Mouse (Mus musculus): Measurements from ENCODE around the gene Pip4p1.
"Not testable (repeated sequence)": the region's sequence is repeated elsewhere in the genome, so short reads cannot be mapped to it uniquely, and the experiment has no call there.

Gene Pip4p1

DNA sequence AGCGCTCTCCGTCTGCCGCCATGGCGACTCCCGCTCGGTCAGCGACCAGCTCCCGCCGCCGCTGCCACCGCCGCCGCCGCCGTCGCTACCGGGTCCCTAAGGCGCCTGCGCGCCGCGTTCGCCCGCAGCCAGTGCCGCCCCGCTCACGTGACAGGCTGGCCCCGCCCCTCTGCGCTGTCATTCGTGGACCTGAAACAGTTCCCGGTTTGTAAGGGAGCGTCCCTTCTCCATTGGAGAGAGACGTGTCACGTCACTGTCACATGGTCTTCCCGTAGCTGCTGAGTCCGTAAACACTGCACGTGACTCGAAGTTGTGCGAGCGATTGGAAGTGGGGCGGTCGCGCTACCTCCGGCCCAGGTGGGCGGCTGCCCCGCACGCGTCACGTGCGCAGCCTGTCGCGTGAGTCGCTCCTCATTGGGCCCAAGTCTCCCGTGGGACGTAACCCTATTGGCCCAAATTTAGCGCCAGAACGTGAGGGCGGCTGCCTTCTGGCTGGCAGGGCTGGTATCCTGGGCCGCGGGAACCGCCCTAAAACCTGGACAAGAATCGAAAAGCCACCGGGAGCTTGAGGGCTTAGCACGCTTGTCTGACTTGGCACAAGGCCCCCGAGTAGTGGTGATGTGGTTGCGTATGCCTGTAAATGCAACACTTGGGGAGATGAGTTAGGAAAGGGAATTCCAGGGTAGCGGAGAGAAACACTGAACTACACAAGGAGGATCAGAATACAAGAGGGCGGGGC lies at the start of gene Pip4p1, which contains the start of gene Pnp:
Gene Pip4p1, minus strand, starts transcription at position 103 of the 739 bp plus-strand sequence.
Gene Pnp, plus strand, starts transcription at position 329 of the 739 bp plus-strand sequence.
- peak; percentile 99 for DNase-seq (ENCODE audit: low spot score in 2 of 2)

DNA sequence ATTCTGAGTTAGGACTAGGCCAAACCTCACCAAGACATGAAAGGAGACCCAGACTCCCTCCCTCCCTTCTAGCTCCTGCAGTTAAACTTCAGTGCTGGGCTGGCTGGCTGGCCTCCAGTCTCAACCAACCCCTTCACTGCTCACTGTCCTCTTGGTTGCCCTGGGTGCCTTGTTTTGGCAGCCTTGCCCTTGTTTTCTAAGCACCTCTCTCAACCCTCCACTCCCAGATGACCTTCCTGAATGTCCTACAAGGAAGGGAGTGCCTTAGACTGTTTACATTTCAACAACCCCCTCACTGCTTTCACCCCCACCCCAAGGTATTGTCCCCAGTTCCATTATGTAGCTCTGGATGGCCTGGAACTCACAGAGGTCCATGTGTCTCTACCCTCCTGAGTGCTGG lies 49.0 kb upstream of the Pip4p1 start:
- no peak for DNase-seq (ENCODE audit: low spot score in 2 of 2)

DNA sequence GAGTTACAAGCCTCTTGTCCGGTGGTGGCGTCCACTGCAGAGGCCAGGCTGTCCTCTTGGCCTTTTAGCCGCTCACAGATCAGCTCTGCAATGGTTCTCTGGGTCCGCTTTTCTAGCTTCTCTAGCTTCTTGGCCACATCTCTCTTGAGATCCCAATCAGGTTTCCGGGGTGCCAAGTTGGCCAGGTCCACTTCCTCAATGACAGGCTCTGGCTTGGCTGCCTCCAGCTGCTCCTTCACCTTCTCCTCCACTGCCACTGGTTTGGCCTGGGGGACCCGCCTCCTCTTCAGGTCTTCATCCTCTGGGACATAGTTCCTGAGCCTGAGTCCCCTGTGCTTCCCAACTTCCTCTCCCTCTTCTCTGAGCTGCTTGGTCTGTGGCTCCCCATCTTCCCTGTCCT lies 47.8 kb upstream of the Pip4p1 start:
- DNase-seq (ENCODE audit: low spot score in 2 of 2): not testable (repeated sequence)

DNA sequence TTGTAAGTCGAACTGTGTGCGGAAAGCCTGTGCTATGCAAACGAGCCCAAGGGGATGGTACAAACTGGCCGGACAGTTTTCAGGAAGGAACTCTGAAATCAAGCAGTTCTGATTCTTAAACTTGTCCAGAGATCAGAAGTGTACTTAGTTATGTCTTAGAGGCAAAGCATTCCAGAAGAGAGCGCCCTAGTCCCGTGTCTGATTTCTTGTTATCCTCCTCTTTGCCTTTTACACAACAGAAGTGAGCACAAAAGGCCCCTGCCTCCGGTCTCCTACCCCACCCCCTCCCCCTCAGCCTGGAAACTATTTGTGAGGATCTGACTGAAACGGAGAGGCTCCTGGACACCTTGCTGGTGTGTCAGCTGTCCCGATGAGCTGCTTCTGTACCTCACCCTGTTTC lies 46.0 kb upstream of the Pip4p1 start:
- no peak for DNase-seq (ENCODE audit: low spot score in 2 of 2)

DNA sequence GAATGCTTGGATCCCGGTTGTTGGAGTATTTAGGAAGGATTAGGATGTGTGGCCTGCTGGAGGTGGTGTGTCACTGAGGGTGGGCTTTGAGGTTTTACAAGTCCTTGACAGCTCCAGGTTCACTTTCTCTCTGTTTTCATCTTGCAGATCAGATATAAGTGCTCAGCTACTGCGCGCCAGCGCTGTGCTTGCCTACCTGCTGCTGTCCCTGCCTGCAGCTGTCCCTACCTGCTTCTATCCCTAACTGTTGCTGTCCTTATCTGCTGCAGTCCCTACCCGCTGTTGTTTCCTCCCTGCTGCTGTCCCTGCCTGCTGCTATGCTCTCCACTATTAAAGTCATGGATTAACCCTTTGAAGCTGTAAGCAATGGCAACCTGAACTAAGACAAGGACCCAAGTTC lies 44.3 kb upstream of the Pip4p1 start:
- DNase-seq (ENCODE audit: low spot score in 2 of 2): no peak

DNA sequence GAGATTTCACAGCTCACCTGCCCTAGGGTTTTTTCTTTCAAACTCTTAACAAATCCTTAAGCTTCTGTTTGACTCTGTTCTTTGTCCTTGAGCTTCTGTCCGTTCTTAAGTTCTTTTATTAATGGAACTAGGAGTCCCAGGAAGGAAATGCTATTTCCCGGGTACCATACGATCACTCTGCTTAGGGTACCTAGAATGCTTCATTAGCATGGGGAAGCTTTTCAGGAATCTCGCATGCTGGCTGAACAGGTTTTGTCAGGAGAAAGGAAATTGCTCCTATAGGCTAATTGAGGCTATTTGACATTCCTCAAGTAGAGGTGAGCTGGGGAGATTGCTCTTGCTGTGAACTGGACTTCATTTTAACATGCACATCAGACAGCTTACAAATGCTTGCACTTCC lies 43.0 kb upstream of the Pip4p1 start:
- DNase-seq (ENCODE audit: low spot score in 2 of 2): no peak

DNA sequence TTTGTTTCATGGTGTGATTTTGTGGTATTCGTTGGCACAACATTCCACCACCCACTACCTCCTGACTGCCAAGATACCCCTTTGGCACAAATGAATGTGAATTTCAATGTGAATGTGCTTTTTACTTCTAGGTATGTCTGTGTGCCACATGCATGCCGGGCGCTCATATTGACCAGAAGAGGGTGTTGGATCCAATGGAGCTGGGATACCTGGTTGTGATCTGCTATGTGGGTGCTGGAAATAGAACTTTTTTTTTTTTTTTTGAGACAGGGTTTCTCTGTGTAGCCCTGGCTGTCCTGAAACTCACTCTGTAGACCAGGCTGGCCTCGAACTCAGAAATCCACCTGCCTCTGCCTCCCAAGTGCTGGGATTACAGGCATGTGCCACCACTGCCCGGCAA lies 42.4 kb upstream of the Pip4p1 start:
- not testable (repeated sequence) for DNase-seq (ENCODE audit: low spot score in 2 of 2)

DNA sequence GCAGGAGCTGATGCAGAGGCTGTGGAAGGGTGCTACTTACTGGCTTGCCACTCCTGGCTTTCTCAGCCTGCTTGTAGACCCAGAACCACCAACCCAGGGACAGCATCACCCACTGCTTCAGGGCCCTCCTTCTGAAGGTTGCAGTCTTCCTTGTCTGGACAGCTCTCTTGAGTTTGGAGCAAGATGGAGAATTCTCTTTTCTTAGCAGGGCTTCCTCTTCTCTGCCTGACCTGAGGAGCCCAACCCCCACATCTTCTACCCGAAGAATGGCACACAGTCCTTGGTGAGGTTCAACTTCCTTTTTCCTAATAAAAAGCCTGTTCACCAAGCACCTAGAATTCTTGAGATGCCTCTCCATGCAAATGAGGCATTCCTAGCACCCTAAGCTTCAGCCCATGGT lies 40.2 kb upstream of the Pip4p1 start:
- no peak for DNase-seq (ENCODE audit: low spot score in 2 of 2)

DNA sequence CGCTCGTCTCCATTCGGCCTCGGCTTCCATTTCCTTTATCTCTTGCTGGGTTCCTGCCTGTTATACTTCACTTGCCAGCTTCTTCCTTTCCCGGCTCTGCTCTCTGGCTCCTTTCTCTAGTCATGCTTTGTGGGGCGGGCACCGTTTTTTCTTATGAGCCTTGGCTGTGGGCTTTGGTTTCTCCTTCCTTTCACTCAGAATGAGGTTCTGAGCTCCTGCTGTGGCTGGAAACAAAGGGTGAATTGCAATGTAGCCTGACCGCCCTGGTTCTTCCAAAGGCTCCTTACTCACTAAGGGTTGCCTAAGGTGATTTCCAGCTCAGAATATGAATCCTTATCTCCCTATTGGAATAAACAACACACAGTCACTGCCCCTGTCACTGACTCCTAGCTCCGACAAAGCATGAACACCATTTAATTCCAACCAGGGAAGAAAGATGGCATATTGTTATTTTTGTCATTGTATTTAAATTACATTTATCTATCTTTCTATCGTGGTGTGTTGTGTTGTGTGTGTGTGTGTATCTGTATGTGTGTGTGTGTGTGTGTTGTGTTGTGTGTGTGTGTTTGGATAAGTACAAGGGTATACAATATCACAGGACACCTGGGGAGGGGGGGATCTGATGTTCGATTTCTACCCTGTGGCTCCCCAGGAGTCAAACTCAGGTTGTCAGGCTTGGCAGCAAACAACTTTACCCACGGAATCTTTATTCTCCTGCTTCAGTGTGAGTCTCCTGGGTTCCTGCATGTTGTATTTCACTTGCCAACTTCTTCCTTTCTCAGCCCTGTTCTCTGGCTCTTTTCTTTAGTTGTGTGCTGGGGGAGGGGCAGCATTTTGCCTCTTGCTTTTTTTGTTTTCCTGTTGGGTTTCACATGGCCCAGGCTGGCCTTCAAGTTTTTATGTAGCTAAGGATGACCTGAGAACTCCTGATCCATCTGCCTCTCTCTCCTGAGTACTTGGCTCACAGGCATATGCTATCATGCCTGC lies 39.2 kb upstream of the Pip4p1 start:
- peak in 1 of 2 experiments; percentile 41 for DNase-seq (ENCODE audit: low spot score in 2 of 2)

DNA sequence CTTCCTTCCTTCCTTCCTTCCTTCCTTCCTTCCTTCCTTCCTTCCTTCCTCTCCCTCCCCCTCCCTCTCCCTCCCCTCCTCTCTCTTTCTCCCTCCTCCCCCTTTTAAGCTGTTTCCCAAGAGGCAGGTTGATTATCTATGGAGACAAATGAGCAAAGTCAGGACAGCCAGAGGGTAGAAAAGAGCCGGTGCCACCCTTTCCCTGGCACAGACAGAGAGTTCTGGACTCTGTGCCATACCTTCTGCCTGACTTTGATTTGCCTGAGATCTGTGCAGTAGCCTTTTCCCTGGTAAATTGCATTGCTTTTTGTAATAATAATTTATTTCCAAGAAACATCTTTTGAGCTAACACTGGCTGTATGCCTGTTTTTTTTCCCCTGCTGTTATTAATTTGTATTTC lies 38.4 kb upstream of the Pip4p1 start:
- no peak for DNase-seq (ENCODE audit: low spot score in 2 of 2)

DNA sequence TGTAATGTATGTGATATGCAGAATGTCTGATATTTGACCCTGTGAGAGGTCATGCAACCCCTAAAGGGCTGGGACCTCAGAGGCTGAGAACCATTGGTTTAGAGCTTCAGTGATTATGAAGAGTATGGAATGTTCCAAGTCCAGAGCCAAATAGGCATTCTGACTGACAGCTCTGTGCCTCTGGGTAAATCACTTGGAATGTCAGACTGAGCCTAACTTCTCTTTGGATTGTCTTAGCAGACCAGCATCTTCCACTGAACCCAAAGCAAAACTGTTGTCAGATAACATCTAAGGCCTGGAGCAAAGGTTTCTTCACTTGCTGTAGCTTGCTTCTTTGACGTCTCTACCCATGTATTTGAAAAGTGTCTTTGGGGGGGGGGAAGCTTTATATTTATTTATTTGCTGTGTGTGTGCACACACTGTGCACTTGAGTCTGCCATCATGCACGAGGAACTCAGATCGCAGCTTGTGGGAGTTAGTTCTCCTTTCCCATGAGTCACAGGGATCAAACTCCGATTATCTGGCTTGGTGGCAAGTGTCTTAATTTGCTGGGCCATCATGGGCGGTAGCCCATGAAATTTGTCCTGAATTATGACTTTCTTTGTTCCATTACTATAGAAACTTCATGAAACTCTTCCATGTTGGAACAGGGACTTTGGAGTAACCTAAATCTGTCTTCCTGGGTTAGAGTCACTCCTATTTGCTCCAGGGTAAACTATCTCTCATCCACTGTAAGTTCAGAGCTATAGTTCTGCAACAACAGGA lies 37.7 kb upstream of the Pip4p1 start:
- DNase-seq (ENCODE audit: low spot score in 2 of 2): no peak

DNA sequence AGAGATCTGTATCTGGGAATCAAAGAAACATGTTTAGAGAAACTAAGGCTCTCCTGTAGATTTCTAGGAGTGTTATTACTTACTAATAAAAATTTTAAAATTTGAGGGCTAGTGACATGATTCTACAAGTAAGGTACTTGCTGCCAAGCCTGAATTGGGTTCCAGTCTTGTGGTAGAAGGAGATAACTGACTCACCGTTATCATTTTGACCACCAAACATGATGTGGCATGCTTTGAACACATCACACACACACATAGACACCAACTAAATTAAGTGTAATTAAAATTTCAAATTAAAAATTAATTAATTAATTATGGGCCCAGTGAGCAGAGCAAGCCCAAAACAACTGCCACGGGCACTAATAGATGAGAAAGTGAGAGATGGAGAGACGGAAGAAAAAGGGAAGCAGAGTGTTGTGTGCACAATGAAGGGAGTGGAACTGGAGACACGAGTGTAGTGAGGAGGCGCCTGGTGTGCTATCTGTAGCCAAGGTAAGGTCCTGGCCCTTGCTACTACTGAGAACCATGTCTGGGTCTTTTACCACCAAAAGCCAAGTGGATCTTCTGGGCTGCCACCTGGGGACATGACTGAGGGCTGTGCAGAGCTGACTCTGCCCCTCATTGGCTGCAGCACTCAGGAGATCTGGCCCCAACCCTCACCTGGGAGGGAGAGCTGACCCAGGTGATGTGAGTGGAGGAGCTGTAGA lies 27.8 kb upstream of the Pip4p1 start:
- DNase-seq (ENCODE audit: low spot score in 2 of 2): not testable (repeated sequence)

DNA sequence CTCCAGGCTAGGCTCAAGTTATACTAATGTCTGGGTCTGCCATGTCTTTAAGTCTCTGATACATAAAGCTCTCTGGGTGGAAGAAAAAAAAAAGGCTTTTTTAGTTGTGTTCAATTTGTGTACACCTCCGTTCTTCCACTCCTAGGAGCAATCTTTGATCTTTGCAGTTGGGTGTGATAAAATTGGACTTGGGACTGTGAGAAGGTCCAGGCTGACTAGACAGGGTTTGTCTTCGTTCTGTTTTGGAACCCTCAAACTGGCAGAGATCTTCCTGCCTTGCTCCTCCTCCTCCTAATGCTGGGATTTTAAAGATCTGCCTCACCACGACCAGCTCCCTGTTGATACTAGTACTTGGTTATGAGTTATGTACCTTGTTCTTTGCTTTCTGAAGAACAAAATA lies 26.5 kb upstream of the Pip4p1 start:
- not testable (repeated sequence) for DNase-seq (ENCODE audit: low spot score in 2 of 2)

DNA sequence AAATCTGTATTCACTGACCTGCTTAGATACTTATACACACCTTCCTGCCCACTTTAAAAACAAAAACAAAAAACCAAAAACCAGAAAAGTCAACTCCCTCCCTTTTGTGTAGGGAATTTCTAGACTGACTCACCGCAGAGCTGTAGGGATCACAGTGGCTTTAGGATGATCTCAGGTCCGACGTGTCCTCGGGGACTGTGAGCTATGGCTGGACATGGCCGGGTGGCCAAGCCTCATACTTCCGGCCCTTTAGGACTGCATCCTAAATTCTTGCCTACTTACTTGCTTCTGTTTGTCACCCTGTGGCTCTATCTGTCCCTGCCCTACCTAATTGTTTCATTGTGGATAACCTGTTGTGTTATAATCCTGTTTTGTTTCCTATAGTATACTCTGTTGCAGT lies 26.1 kb upstream of the Pip4p1 start:
- not testable (repeated sequence) for DNase-seq (ENCODE audit: low spot score in 2 of 2)

DNA sequence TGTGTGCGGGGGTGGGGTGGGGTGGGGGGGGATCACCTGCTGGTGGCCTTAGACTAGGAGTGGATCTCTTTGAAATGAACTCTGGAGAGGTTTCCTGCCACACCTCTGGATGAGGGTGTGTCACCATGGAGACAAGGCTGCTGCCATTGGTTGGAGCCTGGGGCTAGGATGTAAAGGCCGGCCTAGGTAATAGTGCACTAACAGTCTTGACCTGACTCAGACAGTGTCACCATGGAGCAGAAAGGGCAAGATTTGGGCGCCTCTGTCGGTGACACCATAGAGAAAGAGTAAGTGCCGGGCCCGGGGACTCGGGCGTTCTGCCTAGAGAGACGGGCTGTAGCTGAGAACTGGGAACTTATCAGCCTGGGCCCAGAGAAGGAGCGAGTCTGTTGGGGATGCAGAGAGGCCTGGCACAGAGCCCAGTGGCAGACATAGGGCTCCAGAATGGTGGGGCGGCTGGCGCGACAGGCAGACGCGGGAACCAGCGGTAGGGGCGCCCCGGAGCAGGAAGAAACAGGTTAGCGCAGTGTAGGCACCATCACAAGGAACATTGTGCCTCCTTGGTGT lies 25.4 kb upstream of the Pip4p1 start, which contains the start of gene Pnp2:
Gene Pnp2, plus strand, starts transcription at position 51 of the 567 bp plus-strand sequence.
- peak; percentile 26 to 46 for DNase-seq (ENCODE audit: low spot score in 2 of 2)

DNA sequence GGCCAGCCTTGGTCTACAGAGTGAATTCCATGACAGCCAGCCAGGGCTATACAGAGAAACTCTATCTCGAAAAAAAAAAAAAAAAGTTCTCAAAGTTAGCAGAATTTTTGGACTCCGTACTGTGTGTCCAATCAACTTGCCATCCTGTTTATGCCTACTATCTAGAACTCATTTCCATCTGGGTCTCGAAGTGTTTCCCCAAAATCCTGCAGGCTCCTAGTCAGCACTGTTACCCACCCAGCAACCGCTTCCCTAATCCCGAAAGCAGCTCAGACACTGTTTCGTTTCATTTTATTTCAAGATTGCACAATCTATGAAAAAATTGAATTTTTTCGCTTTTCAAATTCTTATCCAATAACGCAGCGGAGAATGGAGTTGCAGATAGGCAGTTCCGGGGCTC lies 24.8 kb upstream of the Pip4p1 start:
- no peak for DNase-seq (ENCODE audit: low spot score in 2 of 2)

DNA sequence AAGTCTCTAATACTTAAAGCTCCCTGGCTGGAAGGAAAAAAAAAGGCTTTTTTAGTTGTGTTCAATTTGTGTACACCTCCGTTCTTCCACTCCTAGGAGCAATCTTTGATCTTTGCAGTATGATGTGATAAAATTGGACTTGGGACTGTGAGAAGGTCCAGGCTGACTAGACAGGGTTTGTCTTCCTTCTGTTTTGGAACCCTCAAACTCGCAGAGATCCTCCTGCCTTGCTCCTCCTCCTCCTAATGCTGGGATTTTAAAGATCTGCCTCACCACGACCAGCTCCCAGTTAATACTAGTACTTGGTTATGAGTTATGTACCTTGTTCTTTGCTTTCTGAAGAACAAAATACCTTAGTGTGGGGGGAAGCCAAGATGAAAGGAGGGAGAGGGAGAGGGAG lies 14.9 kb upstream of the Pip4p1 start:
- not testable (repeated sequence) for DNase-seq (ENCODE audit: low spot score in 2 of 2)

DNA sequence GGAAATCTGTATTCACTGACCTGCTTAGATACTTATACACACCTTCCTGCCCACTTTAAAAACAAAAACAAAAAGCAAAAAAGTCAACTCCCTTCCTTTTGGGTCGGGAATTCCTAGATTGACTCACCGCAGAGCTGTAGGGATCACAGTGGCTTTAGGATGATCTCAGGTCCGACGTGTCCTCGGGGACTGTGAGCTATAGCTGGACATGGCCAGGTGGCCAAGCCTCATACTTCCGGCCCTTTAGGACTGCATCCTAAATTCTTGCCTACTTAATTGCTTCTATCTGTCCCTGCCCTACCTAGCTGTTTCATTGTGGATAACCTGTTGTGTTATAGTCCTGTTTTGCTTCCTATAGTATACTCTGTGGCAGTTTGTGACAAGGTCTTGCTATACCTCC lies 14.4 kb upstream of the Pip4p1 start:
- DNase-seq (ENCODE audit: low spot score in 2 of 2): not testable (repeated sequence)

DNA sequence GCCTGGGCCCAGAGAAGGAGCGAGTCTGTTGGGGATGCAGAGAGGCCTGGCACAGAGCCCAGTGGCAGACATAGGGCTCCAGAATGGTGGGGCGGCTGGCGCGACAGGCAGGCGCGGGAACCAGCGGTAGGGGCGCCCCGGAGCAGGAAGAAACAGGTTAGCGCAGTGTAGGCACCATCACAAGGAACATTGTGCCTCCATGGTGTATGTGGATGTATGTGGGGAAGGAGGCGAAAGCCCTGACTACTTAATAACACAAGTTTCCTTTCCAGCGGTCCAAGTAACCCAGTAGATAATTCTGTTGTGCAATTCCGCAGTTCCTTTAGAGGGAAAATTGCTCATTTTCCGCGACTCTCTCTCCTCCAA lies 14.0 kb upstream of the Pip4p1 start:
- not testable (repeated sequence) for DNase-seq (ENCODE audit: low spot score in 2 of 2)

DNA sequence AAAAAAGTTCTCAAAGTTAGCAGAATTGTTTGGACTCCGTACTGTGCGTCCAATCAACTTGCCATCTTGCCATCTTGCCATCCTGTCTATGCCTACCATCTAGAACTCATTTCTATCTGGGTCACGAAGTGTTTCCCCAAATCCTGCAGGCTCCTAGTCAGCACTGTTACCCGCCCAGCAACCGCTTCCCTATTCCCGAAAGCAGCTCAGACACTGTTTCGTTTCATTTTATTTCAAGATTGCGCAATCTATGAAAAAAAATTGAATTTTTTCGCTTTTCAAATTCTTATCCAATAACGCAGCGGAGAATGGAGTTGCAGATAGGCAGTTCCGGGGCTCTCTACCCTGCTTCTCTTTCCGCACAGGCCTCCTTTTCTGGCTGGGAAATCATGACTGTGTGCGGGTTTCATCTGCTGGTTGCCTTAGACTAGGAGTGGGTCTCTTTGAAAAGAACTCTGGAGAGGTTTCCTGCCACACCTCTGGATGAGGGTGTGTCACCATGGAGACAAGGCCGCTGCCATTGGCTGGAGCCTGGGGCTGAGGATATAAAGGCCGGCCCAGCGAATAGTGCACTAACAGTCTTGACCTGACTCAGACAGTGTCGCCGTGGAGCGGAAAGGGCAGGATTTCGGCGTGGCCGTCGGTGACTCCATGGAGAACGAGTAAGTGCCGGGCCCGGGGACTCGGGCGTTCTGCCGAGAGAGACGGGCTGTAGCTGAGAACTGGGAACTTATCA lies 13.4 kb upstream of the Pip4p1 start, which contains the start of gene Gm49342:
Gene Gm49342, plus strand, starts transcription at position 586 of the 736 bp plus-strand sequence.
- peak; percentile 96 to 97 for DNase-seq (ENCODE audit: low spot score in 2 of 2)

Measured in urinary bladder, postnatal 36 days (tissue).